Mouse (Mus musculus): ENCODE data around the gene Ubald1.
A peak's percentile ranks its signal among the peaks of the same experiment; 100 is the strongest.

Gene Ubald1

DNA sequence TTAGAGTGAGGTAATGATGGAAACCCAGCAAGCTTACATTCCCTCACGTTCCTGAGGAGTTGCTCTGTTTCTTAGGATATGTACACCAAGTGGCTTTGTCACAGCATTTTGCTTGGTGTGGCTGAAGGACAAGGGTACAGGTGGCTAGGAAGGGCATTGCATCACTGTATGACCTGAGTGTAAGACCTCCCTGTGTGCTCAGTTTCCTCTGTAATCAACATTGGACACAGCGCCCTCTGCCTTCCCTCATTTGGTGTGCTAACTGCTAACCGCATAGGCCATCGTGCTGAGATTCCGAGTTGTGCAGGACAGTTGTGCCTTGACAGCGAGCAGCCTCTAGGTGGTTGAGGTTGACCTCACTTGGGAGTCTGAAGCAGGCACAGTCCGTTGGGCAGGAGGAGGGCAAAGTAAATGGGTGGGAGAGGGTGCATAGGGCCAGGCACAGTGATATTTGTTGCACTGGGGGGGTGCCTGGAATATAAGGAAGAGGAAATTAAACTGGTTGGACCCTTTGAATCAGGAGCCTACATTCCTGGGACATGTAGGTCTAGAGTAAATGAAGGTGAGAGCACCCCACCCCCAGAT, 17.1 kb upstream of the Ubald1 start:
- DNase-seq, result no peak

DNA sequence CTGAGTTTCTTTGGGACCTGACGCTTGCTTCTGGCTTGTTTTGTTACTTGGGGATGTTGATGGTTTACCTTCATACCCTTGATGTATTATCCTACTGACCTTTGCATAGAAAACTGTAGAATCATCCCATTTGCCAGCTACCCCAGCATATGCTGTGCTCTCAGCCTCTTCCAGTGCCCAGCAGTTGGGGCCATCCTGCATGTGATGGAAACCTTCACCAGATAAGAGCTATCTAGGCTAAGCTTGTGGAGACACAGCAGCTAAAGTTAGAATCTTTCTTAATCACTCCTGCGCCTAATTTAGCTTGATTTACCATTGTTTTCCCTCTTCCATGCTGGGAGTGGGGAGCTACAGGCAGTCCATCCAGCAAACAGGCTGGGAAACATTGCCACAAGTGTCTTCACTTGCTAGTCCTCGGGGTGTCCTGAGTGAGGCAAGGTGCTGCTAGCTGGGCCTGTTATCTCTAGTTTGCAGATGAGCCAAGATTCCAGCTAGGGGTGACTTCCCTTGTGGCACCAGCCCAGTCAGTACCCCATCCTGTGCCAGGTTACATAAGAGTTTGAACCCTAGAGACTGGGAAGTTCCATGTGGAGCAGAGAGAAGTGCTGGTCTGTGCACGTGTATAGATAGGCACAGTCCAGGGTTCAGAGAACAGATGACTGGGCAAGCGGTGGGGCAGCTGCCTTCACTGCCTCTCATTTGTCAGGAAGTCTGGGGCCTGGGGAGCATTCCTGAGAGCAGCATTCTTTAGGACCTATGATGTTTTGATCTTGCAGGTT, 16.3 kb upstream of the Ubald1 start:
- no peak for DNase-seq

DNA sequence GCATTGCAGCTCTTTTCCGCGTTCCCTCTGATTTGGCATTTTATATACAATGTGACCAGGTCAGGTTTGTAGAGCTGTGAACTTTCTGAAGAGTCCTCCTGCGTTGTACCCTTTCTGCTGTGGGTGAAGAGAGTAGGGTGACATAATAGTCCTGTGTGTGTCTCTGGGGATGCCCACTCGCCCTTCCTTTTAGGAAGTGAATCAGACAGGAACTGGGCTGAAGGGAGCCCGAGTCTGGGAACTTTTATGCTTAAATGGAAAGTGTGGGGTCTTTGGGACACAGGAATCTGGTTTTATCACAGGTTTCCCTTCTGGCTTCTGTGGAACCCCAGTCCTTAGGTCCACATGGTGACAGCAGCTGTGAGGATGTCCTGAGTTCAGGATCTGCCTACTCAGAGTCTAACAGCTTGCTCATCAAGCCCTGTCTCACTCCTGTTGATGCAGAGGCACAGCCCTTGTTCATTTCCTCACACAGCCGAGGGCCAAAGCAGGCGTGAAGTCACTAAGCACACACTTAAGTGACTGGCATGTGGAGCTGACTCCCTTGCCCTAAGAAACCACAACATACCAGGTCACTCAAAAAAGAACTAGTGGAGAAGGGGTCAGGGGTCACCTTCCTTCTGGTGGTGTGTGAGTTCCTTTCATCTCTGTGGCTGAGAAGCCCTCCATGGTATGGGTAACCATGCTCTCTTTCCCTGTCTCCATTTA, 14.2 kb upstream of the Ubald1 start:
- DNase-seq, result no peak

DNA sequence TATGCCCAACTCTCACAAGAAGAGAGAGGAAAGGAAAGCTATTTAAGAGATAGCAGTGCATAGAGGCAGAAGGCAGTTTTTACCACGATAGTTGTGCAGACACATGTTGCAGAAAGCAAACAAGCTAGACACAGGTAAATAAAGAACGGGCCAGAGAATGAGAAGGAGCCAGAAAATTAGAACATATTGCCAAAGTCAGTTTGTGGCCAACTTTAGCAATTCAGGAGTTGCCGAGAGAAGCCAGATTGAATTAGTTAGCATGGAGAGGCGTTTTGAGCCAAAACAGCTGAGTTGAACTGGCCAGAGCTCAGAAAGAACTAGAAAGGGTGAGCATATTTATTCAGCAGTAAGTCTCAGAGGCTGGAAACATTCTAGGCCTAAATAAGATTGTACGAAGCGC, 12.1 kb upstream of the Ubald1 start:
- DNase-seq, result no peak

DNA sequence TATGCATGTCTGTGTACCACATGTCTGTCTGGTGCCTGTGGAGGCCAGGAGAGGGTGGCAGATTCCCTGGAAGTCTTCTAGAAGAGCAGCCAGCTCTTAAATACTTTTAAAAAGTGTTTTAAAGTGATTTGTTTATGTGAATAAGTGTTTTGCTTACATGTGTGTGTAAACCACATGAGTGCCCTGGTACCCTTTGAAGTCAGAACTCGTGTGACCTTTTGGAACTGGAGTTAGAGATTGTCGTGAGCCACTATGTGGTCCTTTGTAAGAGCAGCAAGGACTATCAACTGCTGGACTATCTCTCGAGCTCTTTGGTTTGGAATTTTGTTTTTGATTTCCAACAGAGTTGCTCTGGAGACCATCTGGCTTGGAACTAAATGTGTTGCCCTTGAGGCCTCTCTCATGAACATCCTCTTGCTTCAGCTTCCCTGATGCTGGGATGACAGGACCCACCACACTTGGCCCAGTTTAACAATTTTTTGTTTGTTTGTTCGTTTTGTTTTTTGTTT, 10.1 kb upstream of the Ubald1 start:
- no peak for DNase-seq

DNA sequence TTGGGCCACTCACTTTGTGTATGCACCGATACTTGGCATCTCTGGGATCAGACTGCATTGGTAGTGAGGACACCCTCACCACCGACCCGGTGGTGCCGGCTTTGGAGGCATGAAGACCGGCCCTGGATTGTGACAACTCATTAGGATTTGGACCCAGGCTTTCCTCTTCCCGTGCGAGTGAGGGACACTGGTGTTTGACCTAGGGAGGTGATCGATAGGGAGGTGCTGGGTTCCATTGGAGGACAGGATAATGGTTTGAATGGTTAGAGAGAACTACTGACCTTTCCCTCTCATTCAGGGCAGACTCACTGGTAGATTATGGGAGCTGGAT, 6.5 kb upstream of the Ubald1 start:
- no peak for DNase-seq

DNA sequence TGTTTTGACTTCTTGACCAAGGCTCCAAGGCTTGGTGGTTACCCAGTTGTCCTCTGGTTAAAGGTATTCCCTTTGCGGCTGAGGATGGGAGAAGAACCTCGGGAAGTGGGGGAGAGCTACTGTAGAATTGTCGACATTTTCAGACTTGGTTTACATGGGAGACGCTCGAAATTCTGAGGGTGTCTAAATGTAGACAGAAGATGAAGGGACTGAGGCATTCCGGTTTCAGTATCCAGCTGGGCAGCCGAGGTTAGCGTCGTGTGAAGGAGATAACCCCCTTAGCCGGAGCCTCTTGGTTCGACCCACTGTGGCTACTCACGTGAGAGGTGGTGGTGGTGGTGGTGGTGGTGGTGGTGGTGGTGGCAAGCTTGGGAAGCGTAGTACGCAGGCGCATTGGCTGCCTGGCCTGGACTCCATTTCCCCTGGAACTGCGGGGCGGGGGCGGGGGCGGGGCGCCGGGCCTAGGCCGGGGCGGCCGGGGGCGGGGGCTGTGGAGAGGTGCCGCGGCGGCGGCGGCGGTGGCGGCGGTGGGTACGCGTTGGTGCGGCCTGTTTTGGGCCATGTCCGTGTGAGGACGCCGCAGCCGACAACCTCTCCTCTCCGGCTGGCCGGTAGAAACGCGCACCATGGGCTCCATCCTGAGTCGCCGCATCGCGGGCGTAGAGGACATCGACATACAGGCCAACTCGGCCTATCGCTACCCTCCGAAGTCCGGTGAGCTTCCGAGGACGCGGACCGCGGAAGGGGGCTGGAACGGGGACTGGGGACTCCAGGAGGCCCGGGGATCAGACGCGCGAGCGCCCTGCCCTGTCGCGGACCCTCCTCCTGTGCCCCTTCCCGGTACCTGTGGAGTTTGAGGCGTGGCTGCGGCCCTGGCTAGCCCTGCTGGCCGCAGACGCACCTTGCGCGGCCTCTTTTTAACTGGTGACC, 5.9 kb upstream of the Ubald1 start, which contains the start of gene Mgrn1:
TSS of gene Mgrn1 (plus strand) at position 490 of the 930 bp plus-strand sequence.
- DNase-seq, result peak; percentile 95

DNA sequence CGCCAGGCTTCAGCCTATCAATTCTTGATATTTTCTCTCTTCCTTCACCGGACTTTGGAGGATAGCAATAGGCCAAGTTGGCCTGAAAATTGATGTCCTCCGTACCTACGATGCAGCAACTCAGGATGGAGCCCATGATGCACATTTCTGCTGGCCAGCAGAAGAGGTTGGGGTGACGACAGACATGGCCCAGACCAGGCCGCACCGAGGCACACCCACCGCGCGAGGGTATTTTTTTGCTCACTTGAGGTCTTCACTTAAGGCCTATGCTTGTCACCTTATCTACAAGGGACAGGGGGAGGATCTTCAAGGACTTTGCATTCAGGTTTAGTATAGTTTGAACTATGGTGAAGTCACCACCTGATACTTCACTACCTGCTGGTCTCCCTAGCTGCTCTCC, 4.8 kb upstream of the Ubald1 start:
- no peak for DNase-seq

DNA sequence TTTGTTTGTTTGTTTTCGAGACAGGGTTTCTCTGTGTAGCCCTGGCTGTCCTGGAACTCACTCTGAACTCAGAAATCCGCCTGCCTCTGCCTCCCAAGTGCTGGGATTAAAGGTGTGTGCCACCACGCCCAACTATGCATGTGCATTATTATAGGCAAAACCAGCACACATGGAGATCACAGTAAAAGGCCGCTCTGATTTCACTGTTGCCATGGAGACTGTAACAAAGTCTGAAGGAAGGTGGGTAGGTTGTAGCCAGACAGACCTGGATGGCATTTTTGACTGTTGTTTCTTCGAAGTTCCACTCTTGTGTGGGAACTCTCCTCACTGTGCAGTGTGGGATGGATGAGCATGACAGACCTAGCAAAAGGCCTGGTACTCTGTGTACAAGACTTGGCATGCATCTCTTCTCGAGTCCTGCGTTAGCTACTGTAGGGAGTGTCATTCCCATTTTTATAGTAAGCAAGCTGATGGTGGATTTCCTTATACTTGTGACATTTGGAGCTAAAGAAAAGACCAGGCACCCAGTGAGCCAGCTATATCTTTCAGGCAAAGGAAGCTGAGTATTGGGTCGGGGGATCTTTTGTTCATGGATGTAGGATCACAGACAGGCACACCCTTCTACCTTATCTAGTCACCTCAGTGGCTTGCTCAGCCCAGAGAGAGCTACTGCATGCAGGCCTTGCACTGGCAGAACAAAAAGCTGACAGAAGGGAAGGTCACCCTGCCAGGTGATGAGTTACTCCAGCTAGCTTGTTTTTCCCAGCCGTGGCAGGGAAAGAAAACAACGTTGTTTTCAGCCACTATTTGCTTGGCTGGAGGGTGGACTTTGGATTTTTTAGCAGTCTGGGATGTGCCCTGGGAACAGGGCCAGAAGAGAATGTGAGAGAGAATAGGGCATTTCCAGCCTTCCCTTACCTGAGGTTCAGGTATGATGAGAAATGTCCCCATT, 1.6 kb upstream of the Ubald1 start:
- DNase-seq, result no peak

DNA sequence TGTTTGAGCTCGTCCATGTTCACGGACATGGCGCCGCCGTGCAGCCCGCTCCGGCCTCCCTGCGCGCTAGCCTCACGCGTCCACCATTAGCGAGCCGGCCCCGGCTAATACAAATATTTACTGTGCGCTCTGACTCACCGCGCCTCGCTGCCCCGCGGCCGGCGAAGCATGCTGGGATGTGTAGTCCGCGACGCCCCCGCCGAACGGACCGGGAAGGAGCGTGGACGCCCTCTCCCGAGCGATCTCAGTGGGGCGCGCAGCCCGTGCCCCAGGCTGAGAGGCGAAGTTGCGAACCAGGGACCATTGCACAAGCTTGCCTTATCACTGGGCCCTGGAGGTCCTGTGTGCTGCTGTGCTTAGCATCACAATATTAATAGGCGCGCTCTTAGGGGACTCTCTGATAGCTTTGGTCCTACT, 399 bp downstream of the Ubald1 start:
- peak; percentile 93 for DNase-seq

DNA sequence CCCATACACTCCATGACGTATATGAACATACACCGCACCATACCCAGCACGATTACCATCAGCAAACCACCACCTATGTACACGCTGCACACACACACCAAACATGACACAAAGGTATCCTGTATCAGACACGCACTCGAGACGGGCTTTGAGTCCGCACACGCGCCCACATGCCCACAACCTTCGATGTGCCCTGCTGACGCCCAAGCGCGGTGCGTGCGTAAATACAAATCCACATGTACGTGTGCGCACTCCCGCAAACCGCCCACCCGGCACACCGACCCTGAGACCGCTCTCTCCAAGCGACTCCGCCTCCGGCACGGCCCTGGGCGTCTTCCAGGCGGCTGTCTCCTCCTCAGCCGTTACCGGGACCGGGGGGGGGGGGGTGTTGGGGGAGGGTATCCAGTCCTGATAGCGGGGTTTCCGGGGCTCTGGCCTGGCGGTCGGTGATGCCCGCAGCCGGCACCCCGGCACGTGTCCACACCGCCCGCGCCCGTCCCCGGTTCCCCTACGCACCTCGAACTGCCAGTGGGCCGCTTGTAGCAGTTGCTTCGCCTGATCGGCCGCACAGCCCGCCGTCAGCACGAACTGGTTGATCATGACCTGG, 911 bp downstream of the Ubald1 start:
- peak; percentile 59 for DNase-seq

DNA sequence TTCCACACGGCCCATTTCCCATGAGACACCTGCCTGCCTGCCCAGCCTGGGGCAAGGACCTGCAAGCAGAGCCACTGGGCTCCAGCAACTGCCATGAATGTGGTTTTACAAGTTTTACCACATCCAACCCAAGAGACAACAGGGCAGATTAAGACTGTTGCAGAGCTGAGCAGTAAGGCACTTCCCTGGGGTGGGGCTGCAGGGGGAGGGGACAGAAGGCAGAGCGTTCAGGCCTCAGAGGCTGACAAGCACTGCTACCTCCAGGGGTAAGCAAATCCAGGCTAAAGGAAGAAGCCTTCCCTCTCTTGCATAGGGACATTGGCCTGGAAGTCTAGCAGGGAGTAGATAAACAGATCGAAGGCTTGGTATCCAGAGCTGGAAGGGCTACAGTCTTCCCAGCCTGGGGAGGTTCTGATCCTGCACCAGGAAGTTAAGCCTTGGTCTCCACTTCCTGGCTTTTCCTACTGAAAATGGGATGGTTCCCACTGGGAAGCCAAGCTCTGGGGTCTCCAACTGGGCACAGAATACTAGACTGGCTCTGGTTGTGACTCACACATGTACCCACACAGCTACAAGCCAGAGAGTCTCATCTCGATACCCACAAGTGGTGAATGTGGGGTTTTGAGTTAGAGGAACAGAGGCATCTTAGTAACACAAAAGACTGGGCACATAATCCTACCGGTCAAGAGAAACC, 1.8 kb downstream of the Ubald1 start:
- no peak for DNase-seq

DNA sequence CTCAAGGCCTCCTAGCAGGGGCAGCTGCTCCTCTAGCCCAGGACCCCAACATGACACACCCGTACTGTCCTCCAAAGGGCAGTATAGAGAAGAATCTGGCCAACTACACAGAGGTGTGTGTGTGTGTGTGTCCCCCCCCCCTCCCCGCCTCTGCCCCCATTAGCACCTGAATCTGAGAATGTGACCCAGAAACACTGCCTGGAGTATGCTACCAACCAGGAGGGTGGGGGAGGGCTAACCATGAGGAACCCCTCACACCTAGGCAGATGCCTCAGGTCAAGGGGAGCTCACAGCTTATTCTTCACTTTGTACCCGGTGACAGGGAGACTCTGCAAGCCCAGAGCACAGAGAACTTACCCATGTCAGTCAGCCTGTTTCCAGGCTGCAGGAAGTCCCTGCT, 2.4 kb downstream of the Ubald1 start:
- DNase-seq, result no peak

DNA sequence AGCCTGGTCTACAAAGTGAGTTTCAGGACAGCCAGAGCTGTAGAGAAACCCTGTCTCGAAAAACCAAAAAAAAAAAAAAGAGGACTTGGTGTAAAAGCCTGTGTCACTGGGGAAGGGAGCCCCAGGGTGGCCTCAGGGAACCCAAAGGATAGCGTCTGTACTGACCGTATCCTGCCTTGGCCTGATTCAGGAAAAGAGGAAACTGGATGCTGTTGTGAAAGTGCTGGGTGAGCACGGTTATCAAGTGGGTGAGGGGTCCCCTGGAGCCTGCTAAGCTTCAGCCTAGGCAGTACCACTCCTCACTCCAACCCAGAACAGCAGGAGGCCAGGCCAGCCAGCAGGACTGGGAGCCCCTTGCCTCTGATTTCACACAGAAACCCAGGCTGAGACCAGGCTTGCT, 2.9 kb downstream of the Ubald1 start:
- no peak for DNase-seq

DNA sequence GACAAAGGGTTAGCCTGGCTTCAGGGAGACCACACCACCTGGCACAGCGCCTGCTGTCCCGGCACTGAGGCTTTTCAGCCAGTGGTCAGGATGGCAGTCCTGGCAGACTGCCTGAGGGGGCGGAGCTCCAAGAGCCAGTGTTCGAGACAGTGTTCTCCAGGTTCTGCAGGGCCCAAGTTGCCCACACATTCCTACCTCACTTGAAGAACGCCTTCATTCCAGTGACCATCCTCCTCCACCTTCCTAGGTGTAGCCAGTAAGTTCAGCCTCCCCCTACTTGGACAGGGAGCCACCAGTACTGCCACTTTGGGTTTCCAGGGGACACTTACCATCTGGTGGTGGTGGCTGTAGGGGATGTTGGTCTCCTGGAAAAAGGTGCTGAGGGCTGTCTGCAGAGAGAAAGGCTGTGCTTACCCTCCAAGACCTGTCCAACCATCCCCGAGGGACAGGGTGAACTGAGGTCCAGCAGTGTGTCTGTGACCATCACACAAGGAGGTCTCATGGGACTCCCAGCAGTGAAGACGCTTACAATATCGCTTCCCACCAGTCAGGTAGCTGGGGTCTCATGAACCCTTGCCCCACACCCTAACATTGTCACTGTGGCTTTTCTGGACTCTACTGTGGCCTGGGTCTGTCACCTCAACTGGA, 4.0 kb downstream of the Ubald1 start:
- DNase-seq, result no peak

DNA sequence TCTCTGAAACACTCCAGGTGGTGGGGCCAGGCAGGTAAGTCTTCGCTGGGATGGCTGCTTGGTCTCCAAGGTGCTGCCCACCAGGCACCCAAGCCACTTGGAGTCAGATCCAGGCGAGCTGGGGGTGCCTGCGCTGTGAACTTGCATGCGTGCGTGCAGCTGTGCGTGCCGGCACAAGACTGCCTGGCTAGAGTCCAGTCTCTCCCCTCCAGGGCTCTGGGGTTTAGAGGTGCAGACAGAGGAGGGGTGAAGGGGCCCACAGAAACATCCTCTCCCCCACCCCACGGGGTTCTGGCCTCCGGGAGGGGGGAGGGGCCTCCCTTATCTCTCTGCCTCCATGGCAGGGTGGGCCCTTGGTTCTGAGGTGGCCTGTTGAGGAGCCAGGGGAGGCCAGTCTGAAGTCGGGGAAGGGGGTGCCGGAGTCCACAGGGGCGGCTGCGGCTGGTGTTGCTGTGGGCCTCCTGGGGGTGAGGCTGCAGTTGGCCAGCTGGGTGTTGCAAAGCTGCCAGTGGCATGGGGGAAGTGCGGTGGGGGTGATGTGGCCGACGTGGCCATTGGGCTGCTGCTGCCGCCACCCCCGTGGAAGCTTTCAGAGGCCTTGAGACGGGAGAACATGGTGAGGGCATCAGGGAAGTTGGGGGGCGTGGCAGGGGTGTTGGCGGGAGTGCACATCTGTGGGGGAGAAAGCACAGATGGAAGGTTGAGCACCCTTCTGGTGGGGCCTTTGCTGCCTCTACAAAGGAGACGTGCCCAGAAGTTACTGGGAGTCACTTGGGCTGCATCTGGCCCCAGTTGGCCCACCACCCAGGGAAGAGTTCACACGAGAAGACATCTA, 4.7 kb downstream of the Ubald1 start:
- DNase-seq, result no peak

DNA sequence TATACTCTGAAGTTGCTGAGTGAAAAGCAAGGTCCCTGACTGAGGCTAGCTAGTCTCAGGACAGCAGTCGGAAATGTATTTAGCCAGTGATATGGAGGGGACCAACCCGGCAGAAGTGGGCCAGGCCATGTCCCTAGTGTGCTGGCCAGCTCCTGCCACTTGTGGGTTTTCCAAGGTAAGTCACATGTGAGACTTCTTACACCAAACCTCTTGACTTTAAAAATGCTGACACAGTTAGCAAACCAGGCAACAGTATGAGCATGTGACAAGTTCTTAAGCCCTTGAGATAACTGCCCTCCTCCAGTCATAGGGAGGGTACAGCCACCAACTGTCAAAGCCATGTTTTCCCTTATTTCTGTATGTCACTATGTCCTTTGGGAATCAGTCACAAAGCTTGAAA, 8.2 kb downstream of the Ubald1 start:
- DNase-seq, result no peak

DNA sequence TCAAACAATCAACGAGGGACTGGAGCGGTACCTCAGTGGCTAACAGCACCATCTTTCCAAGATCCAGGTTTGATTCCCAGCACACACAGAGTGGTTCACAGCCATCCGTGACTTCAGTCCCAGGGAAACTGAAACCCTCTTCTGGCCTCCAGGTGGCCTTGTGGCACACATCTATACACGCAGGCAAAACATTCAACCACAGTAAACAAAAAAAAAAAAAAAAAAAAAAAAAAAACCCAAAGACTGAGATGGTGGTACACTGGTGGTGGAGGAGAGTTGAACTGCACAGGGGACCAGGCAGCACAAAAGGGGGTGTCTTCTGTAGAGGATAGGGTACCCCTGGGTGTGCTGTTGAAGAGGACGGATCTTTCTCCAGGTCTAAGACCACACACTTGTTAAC, 9.6 kb downstream of the Ubald1 start:
- no peak for DNase-seq

DNA sequence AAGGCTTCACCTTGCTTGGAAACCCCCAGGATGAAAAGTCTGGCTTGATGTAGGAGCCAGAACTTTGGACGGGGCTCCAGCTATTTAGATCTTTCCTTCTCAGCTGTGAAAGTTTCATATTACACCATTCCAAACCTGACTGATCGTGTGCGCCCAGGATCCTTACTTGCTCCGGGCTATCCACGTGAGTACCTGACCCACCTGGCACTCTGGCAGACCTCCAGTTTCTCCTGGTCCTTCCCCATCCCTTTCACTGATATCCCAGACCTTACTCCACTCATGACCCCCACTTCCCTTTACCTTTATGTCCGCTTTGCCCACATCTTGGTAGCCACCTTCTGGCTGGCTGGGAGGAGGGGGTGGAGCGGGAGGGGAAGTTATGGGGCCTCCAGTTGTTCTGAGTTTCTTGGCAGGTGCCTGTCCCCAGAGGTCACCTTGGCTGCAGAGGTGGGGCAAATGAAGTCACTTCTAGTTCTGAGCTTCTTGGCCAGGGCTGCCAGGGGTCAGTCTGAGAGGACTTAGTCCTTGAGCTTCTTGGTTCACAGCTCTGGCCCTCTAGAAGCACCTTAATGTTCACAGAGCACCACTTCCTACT, 13.9 kb downstream of the Ubald1 start:
- no peak for DNase-seq
